ENCODE assay signal across 12 mouse cellular contexts in the genomic region with DNA sequence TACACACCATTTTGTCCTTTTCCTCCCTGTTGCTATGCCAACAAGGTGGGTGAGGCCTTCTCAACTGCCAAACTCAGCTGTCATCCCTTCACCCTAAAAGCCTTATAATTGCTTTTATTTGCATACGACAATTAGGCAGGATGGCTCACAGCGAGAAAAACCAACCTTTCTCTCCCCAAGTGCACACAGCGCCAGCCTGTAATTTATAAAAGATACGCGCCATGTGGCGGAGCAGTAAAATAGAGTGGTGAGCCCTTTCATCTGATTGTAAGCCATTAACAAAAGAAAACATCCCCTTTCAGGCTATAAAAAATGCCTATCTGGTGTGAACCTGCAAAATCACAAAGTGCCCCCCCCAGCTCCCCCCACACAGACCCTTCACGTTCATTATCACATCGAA.
DNase-seq lines count a peak whose midpoint lies in the region; ATAC-seq lines count a peak whose summit lies in the region.
"Had no signal": no experiment of that assay in that cellular context is flagged by ENCODE, and none has a peak within 500 bp of the region (broad histone marks: within the 10 kb centered on the region; RNA-seq: fewer than 3 reads in every experiment).

No protein-coding gene starts in this region.

- H3K4me1 ChIP-seq in forebrain, embryonic 16.5 days (replicated peaks; ENCODE audit: control insufficient read depth, insufficient read depth, low read length) = peaks cover 19% of the 10 kb centered on the region
- H3K4me1 ChIP-seq in limb, embryonic 12.5 days (replicated peaks) = peaks cover 7% of the 10 kb centered on the region
- peaks cover 21% of the 10 kb centered on the region for H3K4me1 ChIP-seq in neural tube, embryonic 13.5 days (replicated peaks)
- H3K4me1 ChIP-seq: embryonic facial prominence, embryonic 12.5 days; heart, embryonic 13.5 days had no signal

- peak overlapping the region; percentile 84 for H3K27ac ChIP-seq in forebrain, embryonic 16.5 days (ENCODE audit: low read length)
- no peak overlapping the region for H3K27ac ChIP-seq in limb, embryonic 12.5 days
- H3K27ac ChIP-seq in neural tube, embryonic 13.5 days (replicated peaks) = peak overlapping the region; percentile 79
- H3K27ac ChIP-seq: embryonic facial prominence, embryonic 12.5 days; heart, embryonic 13.5 days had no signal

- no peaks in the 10 kb centered on the region; the same call in 1 of the 2 replicates for H3K27me3 ChIP-seq in forebrain, embryonic 16.5 days (replicated peaks; ENCODE audit: control insufficient read depth, insufficient read depth, low read length)
- H3K27me3 ChIP-seq in limb, embryonic 12.5 days = peaks cover 49% of the 10 kb centered on the region
- H3K27me3 ChIP-seq in neural tube, embryonic 13.5 days = peaks cover 41% of the 10 kb centered on the region
- H3K27me3 ChIP-seq: embryonic facial prominence, embryonic 12.5 days; heart, embryonic 13.5 days had no signal

- no peak overlapping the region for H3K9ac ChIP-seq in forebrain, embryonic 16.5 days (replicated peaks; ENCODE audit: low read depth, low read length)
- no peak overlapping the region for H3K9ac ChIP-seq in limb, embryonic 12.5 days (replicated peaks)
- H3K9ac ChIP-seq in neural tube, embryonic 13.5 days = no peak overlapping the region
- H3K9ac ChIP-seq: embryonic facial prominence, embryonic 12.5 days; heart, embryonic 13.5 days had no signal

- intact Hi-C loops in heart, postnatal 36 days (cut with DNase I) = no loop called here

- H3K4me3 ChIP-seq in forebrain, embryonic 16.5 days (replicated peaks; ENCODE audit: low read length) = no peak overlapping the region
- no peak overlapping the region for H3K4me3 ChIP-seq in limb, embryonic 12.5 days (replicated peaks)
- H3K4me3 ChIP-seq in neural tube, embryonic 13.5 days = no peak overlapping the region
- H3K4me3 ChIP-seq: embryonic facial prominence, embryonic 12.5 days; heart, embryonic 13.5 days had no signal

- no peaks in the 10 kb centered on the region for H3K36me3 ChIP-seq in forebrain, embryonic 16.5 days (ENCODE audit: control insufficient read depth, insufficient read depth)
- no peaks in the 10 kb centered on the region for H3K36me3 ChIP-seq in limb, embryonic 12.5 days
- no peaks in the 10 kb centered on the region for H3K36me3 ChIP-seq in neural tube, embryonic 13.5 days
- H3K36me3 ChIP-seq: embryonic facial prominence, embryonic 12.5 days; heart, embryonic 13.5 days had no signal

- WGBS in forebrain, embryonic 16.5 days = 3% methylated on average over 8 of the region's 8 CpGs
- 7% methylated on average over 8 of the region's 8 CpGs for WGBS in limb, embryonic 12.5 days
- 3% methylated on average over 8 of the region's 8 CpGs for WGBS in neural tube, embryonic 13.5 days

- H3K9me3 ChIP-seq in forebrain, embryonic 16.5 days (ENCODE audit: control insufficient read depth, low read length) = no peaks in the 10 kb centered on the region
- no peaks in the 10 kb centered on the region for H3K9me3 ChIP-seq in limb, embryonic 12.5 days
- no peaks in the 10 kb centered on the region for H3K9me3 ChIP-seq in neural tube, embryonic 13.5 days
- H3K9me3 ChIP-seq: embryonic facial prominence, embryonic 12.5 days; heart, embryonic 13.5 days had no signal

- ATAC-seq in forebrain, embryonic 16.5 days = peak; percentile 94
- no peak for ATAC-seq in limb, embryonic 12.5 days (ENCODE audit: insufficient number of reproducible peaks, insufficient read depth, low FRiP score, low TSS enrichment, low read depth)
- peak; percentile 86 for ATAC-seq in neural tube, embryonic 13.5 days (ENCODE audit: low read depth)

- peak overlapping the region; percentile 31 for H3K4me2 ChIP-seq in forebrain, embryonic 16.5 days (ENCODE audit: low read length)
- H3K4me2 ChIP-seq in limb, embryonic 12.5 days = peak overlapping the region; percentile 13; the same call in 1 of the 2 replicates
- H3K4me2 ChIP-seq in neural tube, embryonic 13.5 days = peak overlapping the region; percentile 19; the same call in 1 of the 2 replicates
- H3K4me2 ChIP-seq: embryonic facial prominence, embryonic 12.5 days; heart, embryonic 13.5 days; liver, embryonic 11.5 days had no signal

- DNase-seq in layer of hippocampus, adult 9-11 months = peak; percentile 2
- DNase-seq in layer of hippocampus, adult 9-10 months (ENCODE audit: low spot score) = no peak
- DNase-seq in frontal cortex, postnatal 25 days (ENCODE audit: low spot score in 2 of 2) = no peak
- no peak for DNase-seq in right cerebral cortex, adult 2 months (ENCODE audit: low spot score in 2 of 2)
- DNase-seq in heart, postnatal 36 days = no peak
- DNase-seq: kidney, adult 18-20 months had no signal
